20 mouse cellular contexts compared by ENCODE assay signal in genomic region chr10:96901150-96901549, GRCm38 (mm10).
"Had no signal": no experiment of that assay in that cellular context is flagged by ENCODE, and none has a peak within 500 bp of the region (broad histone marks: within the 10 kb centered on the region; RNA-seq: fewer than 3 reads in every experiment).

No protein-coding gene starts in this region.

- H3K4me2 ChIP-seq: liver, embryonic 15.5 days; lung, embryonic 15.5 days; midbrain, embryonic 11.5 days; midbrain, embryonic 13.5 days; midbrain, embryonic 15.5 days; neural tube, embryonic 12.5 days had no signal

- H3K4me3 ChIP-seq: liver, embryonic 15.5 days; lung, embryonic 15.5 days; megakaryocyte, embryonic 14.5 days; midbrain, embryonic 13.5 days; midbrain, embryonic 15.5 days; neural tube, embryonic 12.5 days had no signal

- DNase-seq: liver, postnatal 0 days; lung, adult 2 months; lung, postnatal 10 days; lung, postnatal 36 days; retina, postnatal 1 day; right cerebral cortex, adult 18-20 months; right cerebral cortex, postnatal 25 days; right cerebral cortex, postnatal 4 days; spleen, adult 18-20 months; thymus, adult 18-20 months; thymus, postnatal 14 days; thymus, postnatal 36 days had no signal

- H3K4me1 ChIP-seq: liver, embryonic 15.5 days; lung, embryonic 15.5 days; megakaryocyte, embryonic 14.5 days; midbrain, embryonic 13.5 days; midbrain, embryonic 15.5 days; neural tube, embryonic 12.5 days had no signal

- H3K9me3 ChIP-seq: liver, embryonic 15.5 days; lung, embryonic 15.5 days; megakaryocyte, embryonic 14.5 days; midbrain, embryonic 13.5 days; midbrain, embryonic 15.5 days; neural tube, embryonic 12.5 days had no signal

- H3K27me3 ChIP-seq: liver, embryonic 15.5 days; lung, embryonic 15.5 days; megakaryocyte, embryonic 14.5 days; midbrain, embryonic 13.5 days; midbrain, embryonic 15.5 days; neural tube, embryonic 12.5 days had no signal

- H3K27ac ChIP-seq: liver, embryonic 15.5 days; lung, embryonic 15.5 days; macrophage; midbrain, embryonic 13.5 days; midbrain, embryonic 15.5 days; neural tube, embryonic 12.5 days had no signal

- ATAC-seq: liver, postnatal 0 days; midbrain, embryonic 13.5 days; midbrain, embryonic 15.5 days had no signal

- H3K36me3 ChIP-seq: liver, embryonic 15.5 days; lung, embryonic 15.5 days; midbrain, embryonic 13.5 days; midbrain, embryonic 15.5 days; neural tube, embryonic 12.5 days had no signal

- H3K9ac ChIP-seq: liver, embryonic 15.5 days; liver, postnatal 0 days; lung, embryonic 15.5 days; midbrain, embryonic 13.5 days; midbrain, embryonic 15.5 days; neural tube, embryonic 12.5 days had no signal
